Mouse (Mus musculus) kidney, embryonic 16.5 days (tissue): Measurements from ENCODE around the gene Lancl1. TPM values are rescaled to one million over a fixed set of nuclear protein-coding genes. Genes with fewer than 3 reads are reported as not detected.
A peak's percentile ranks its signal among the peaks of the same experiment; 100 is the strongest.

ENCODE experiments used
- ATAC-seq: fragments of 200-750 bp; cut with Nextera tagmentation; 2 replicates; pipeline ENCODE4 v1.8.0; 2017; ENCODE audit warnings: moderate TSS enrichment; ENCODE audit not compliant: low FRiP score, low TSS enrichment
- H3K27ac ChIP-seq: fragments of 300-500 bp; sonication (generic); 2 replicates; pipeline ENCODE4 v1.5.1; 2014; ENCODE audit warnings: low read length
- H3K27me3 ChIP-seq: fragments of 300-500 bp; sonication (generic); 2 replicates; pipeline ENCODE4 v1.6.1; 2014; ENCODE audit warnings: low read length, control low read depth, mixed read lengths; ENCODE audit not compliant: insufficient read depth
- H3K36me3 ChIP-seq: fragments of 300-500 bp; sonication (generic); 2 replicates; pipeline ENCODE4 v1.6.1; 2014; ENCODE audit warnings: low read length, control low read depth, mixed read lengths; ENCODE audit not compliant: insufficient read depth
- H3K4me1 ChIP-seq: fragments of 300-500 bp; sonication (generic); 2 replicates; pipeline ENCODE4 v1.6.1; 2014; ENCODE audit warnings: low read length, control low read depth, mixed read lengths; ENCODE audit not compliant: insufficient read depth
- H3K4me2 ChIP-seq: fragments of 300-500 bp; sonication (generic); replicated peaks from 2 replicates; pipeline ENCODE4 v1.6.1; 2014; ENCODE audit warnings: low read depth, low read length
- H3K4me3 ChIP-seq: fragments of 300-500 bp; sonication (generic); 2 replicates; pipeline ENCODE4 v1.5.1; 2014; ENCODE audit warnings: mild to moderate bottlenecking, low read length
- H3K9ac ChIP-seq: fragments of 300-500 bp; sonication (generic); replicated peaks from 2 replicates; pipeline ENCODE4 v1.6.1; 2014; ENCODE audit warnings: low read length
- H3K9me3 ChIP-seq: fragments of 300-500 bp; sonication (generic); 2 replicates; pipeline ENCODE4 v1.6.1; 2016; ENCODE audit warnings: low read length, control low read depth
- WGBS: fragments of 180-500 bp; shearing (Covaris S2); extraction: QIAGEN DNeasy Blood & Tissue Kit; methylation state at CpG from one replicate; pipeline ENCODE4 v1.1.7; 2014; 5-methylcytosine and 5-hydroxymethylcytosine counted together
- polyA plus RNA-seq: library from polyadenylated mRNA; unstranded; fragments of >200 nt; fragmentation: Nextera tagmentation; extraction: Ambion mirVana; gene quantifications from 2 replicates; pipeline ENCODE4 v1.2.1, GENCODE M21; 2015

The Lancl1 gene
- 82.8 and 90.8 TPM in 2 replicates for polyA plus RNA-seq

DNA sequence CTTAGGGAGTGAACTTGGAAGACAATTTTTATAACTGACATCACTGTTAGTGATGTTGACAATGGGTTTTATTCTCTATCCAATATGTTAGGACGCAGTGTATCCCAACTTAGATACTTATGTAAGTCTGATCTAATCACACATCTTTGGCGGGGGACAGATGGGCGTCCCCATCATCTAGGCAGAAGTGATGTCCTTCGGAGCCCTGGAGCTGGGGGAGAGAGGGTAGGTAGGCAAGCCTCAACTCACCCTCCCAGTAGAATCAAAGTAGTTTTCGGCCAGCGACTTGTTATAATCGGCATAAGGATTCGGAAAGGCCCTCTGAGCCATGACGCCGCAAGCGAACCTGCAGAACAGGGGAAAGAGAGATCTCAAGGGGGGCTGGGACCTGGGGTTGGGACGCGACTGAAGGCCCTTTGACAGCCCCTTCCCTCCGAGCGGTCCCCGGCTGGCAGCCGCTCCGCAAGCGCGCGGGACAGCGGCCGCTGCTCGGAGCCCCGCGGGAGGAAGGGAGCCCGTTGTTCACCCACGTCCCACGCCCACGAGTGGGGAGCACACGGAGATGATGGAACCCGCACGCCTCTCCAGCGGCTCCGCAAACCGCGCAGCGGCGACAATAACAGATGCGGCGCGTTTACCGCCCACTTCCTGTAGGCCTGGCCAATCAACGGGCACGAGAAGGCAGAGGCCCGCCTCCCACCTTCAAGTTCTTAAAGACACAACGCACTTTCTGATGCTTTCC, at the start of gene Lancl1:
Gene Lancl1, minus strand, starts transcription at position 627 of the 742 bp plus-strand sequence.
- no peaks in the 10 kb centered on the region for H3K9me3 ChIP-seq
- peak within 1 kb of the TSS; percentile 78 for H3K4me2 ChIP-seq
- H3K27ac ChIP-seq: no peak within 1 kb of the TSS
- peak; percentile 98 for ATAC-seq
- peak within 1 kb of the TSS; percentile 86 for H3K9ac ChIP-seq
- 0 out of 2 replicates have a peak, but pooled peaks cover 12% of the 10 kb centered on the region for H3K36me3 ChIP-seq
- H3K27me3 ChIP-seq: no peaks in the 10 kb centered on the region
- H3K4me1 ChIP-seq: peaks cover 7% of the 10 kb centered on the region
- H3K4me3 ChIP-seq: peak within 1 kb of the TSS; percentile 95
- WGBS: under 1% methylated on average over 45 of the region's 47 CpGs

DNA sequence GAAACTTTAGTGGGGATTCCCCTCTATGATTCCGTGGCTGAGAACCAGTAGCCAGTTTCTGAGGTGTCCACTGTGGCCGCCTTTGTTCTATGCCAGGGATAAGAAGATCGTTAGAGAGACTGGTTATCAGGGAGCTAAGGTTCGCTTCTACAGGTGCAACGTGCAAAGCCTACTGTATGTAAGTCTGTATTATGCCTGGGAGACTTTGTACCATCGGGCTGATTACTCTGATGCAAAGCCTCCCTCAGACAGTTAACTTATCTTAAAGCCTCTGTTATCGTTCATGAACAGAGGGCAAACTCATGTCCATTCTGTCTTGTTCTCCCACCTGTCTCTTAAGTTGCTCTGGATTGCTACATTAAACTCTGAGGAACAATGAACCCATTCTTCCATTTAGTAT, 40.5 kb upstream of the Lancl1 start:
- Histone ChIP-seq H3K9ac (no peak overlapping the region), H3K27me3 (no peaks in the 10 kb centered on the region), H3K4me2 (no peak overlapping the region), H3K27ac (no peak overlapping the region), H3K9me3 (no peaks in the 10 kb centered on the region), H3K4me1 (no peaks in the 10 kb centered on the region), H3K36me3 (no peaks in the 10 kb centered on the region), H3K4me3 (no peak overlapping the region)
- WGBS: 88% methylated on average over 7 of the region's 7 CpGs
- no peak for ATAC-seq

- no peak overlapping the region for H3K27ac ChIP-seq
- no peak for ATAC-seq
- no peak overlapping the region for H3K4me2 ChIP-seq
- no peaks in the 10 kb centered on the region for H3K9me3 ChIP-seq
- no peaks in the 10 kb centered on the region for H3K4me1 ChIP-seq
- H3K9ac ChIP-seq: no peak overlapping the region
- H3K4me3 ChIP-seq: no peak overlapping the region
- 81% methylated on average over 2 of the region's 2 CpGs for WGBS
- H3K36me3 ChIP-seq: no peaks in the 10 kb centered on the region
- H3K27me3 ChIP-seq: no peaks in the 10 kb centered on the region
Observed at GRCm38 (mm10) chr1:67078666-67079065, 40.0 kb upstream of the Lancl1 start.

DNA sequence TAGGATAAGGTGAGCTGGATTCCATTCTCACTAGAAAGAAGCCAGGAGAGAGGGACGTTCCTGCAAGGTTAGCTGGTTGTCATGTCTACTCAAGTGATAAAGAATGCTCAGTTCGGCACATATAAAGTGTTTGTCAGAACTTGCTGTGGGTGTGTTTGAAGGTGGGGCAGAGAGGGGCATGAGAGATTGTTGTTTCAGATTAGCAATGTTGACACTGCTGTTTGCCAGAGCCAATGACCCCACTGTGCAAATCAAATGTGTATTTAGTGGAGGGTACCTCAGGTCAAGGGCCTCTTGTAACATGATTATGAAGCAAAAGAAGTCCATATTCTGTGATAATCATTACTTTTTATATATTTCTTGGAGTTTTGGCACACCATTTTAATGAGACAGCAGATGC, 39.1 kb upstream of the Lancl1 start:
- H3K9me3 ChIP-seq: no peaks in the 10 kb centered on the region
- H3K36me3 ChIP-seq: no peaks in the 10 kb centered on the region
- no peak for ATAC-seq
- H3K4me2 ChIP-seq: no peak overlapping the region
- H3K9ac ChIP-seq: no peak overlapping the region
- H3K4me3 ChIP-seq: no peak overlapping the region
- no peaks in the 10 kb centered on the region for H3K27me3 ChIP-seq
- no peaks in the 10 kb centered on the region for H3K4me1 ChIP-seq
- no peak overlapping the region for H3K27ac ChIP-seq
- 52% methylated on average over 2 of the region's 2 CpGs for WGBS

- Histone ChIP-seq H3K9me3 (no peaks in the 10 kb centered on the region), H3K27me3 (no peaks in the 10 kb centered on the region), H3K9ac (no peak overlapping the region), H3K36me3 (no peaks in the 10 kb centered on the region), H3K27ac (no peak overlapping the region), H3K4me3 (no peak overlapping the region), H3K4me2 (no peak overlapping the region), H3K4me1 (no peaks in the 10 kb centered on the region)
- ATAC-seq: no peak
- WGBS: 71% methylated on average over 1 of the region's 1 CpGs
Observed at GRCm38 (mm10) chr1:67067561-67067960, 28.9 kb upstream of the Lancl1 start.

DNA sequence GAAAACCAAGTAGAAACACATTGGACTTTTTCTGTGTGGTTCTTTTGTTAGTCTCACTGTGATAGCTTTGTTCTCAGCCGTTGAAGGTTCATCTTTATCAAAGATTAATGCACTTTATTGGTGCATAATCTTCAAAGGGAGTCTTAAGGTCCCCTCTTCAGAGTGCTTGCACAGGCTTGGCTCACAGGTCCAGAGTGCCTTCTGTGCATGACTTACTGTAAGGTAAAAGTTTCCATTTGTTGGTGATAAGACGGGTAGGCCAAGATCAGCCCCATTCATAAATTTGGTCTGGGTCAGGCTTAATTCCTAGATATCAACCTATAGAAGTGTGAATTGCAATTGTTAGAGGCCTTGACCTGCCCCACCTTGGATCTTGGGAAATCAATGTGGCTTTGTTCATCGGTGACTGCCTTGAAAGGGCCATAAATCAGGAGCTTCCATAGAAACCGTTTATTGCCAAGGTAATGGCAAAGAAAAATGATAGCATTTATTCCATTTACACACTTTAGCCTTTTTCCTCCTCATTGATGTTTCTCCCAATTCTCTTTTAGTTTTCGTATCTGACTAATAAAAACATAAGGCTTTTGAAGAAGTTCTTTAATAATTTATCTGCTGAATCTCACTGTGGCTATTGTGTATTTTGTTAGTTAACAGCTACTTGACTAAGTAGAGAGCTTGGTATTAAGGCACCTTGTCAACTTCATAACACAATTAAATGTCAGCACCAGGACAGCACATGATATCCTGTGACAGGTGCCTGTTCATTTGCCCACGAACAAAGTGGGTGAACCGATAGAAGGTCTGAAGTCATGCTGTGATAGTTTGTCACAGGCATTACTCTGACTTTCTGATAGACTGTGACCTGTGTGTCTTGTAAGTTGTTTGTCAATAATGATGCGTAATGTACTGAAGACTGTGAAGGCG, 26.9 kb upstream of the Lancl1 start:
- Histone ChIP-seq H3K4me1 (no peaks in the 10 kb centered on the region), H3K4me2 (no peak overlapping the region), H3K27ac (no peak overlapping the region), H3K9me3 (no peaks in the 10 kb centered on the region), H3K9ac (no peak overlapping the region), H3K27me3 (no peaks in the 10 kb centered on the region), H3K36me3 (no peaks in the 10 kb centered on the region), H3K4me3 (no peak overlapping the region)
- no peak for ATAC-seq
- WGBS: 75% methylated on average over 9 of the region's 9 CpGs

DNA sequence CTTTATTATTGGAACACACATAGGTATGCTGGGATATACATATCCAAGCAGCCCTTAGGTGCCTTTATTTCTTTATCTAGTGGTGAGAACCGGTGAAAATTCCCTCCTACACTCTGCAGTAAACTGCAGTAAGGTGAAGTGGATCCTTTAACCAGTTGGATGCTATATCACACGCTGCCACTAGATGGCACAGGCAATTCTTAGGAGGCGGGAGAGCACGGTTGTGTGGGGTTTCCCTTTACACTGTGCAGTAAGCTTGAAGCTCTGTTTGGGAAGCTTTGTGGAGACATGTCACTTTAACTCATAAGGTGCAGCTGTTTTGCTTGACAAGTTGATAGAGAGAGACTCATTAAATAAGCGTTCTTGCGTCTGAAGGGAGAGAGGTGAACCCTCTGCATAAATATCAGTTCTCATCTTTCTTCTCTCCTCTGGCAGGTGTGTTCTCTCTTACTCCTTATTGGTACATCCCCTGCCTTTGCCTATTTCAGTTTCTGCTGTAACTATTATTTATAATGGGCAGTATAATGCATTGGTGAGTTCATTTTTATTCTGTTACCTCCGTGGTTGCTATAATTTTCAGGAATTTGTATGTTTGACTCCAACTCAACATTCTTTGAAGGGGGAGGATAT, 22.9 kb upstream of the Lancl1 start:
- Histone ChIP-seq H3K36me3 (no peaks in the 10 kb centered on the region), H3K4me1 (no peaks in the 10 kb centered on the region), H3K9ac (no peak overlapping the region), H3K9me3 (no peaks in the 10 kb centered on the region), H3K4me2 (no peak overlapping the region), H3K4me3 (no peak overlapping the region), H3K27ac (no peak overlapping the region), H3K27me3 (no peaks in the 10 kb centered on the region)
- peak; percentile 91 for ATAC-seq
- WGBS: 2% methylated on average over 7 of the region's 7 CpGs

- no peaks in the 10 kb centered on the region for H3K4me1 ChIP-seq
- no peak overlapping the region for H3K27ac ChIP-seq
- ATAC-seq: no peak
- WGBS: 82% methylated on average over 7 of the region's 7 CpGs
- no peak overlapping the region for H3K4me3 ChIP-seq
- H3K9ac ChIP-seq: no peak overlapping the region
- H3K36me3 ChIP-seq: no peaks in the 10 kb centered on the region
- no peaks in the 10 kb centered on the region for H3K9me3 ChIP-seq
- H3K27me3 ChIP-seq: no peaks in the 10 kb centered on the region
- H3K4me2 ChIP-seq: no peak overlapping the region
Observed at GRCm38 (mm10) chr1:67055816-67056215, 17.1 kb upstream of the Lancl1 start.

GRCm38 (mm10) chr1:67052721-67053120, 14.0 kb upstream of the Lancl1 start:
- Histone ChIP-seq H3K4me1 (no peaks in the 10 kb centered on the region), H3K4me3 (no peak overlapping the region), H3K4me2 (no peak overlapping the region), H3K9me3 (no peaks in the 10 kb centered on the region), H3K27me3 (no peaks in the 10 kb centered on the region), H3K36me3 (no peaks in the 10 kb centered on the region), H3K9ac (no peak overlapping the region), H3K27ac (no peak overlapping the region)
- WGBS: 62% methylated on average over 4 of the region's 4 CpGs
- no peak for ATAC-seq
